In the genomic region with DNA sequence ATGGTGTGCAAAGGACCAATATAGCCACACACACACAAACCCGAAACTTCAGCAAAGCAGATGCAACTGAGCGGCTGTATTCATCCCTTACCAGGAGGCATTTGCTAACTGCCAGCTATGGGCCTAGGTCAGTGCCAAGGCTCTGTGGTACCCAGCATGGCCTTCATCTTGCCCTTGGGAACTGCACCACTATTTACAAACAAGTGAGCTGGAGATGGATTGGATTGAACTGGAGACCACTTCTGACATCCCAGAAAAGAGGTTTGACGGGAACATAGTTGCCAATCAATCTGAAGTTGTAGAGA, we compare ENCODE assay signal across 8 mouse cellular contexts. TPM values are rescaled to one million over a fixed set of nuclear protein-coding genes. Genes with fewer than 3 reads are reported as not detected.
DNase-seq lines count a peak whose midpoint lies in the region; ATAC-seq and TF ChIP-seq lines count a peak whose summit lies in the region.

No protein-coding gene starts in this region.

- H3K4me1 ChIP-seq in cerebellum, adult 2 months (ENCODE audit: control insufficient read depth, insufficient read depth, low read length): no peaks in the 10 kb centered on the region
- H3K4me1 ChIP-seq in neural tube, embryonic 11.5 days (ENCODE audit: control insufficient read depth, insufficient read depth, low read length): peaks cover 10% of the 10 kb centered on the region
- H3K4me1 ChIP-seq in limb, embryonic 15.5 days: peaks cover 18% of the 10 kb centered on the region
- H3K4me1 ChIP-seq in stomach, embryonic 15.5 days: 0 out of 2 replicates have a peak, but pooled peaks cover 4% of the 10 kb centered on the region

- peak overlapping the region; percentile 78; the same call in 1 of the 2 replicates for H3K4me2 ChIP-seq in neural tube, embryonic 11.5 days (ENCODE audit: low read depth)
- H3K4me2 ChIP-seq in limb, embryonic 15.5 days: peak overlapping the region; percentile 76
- peak overlapping the region; percentile 75 for H3K4me2 ChIP-seq in stomach, embryonic 15.5 days

- no peak for ATAC-seq in cerebellum, adult (ENCODE audit: insufficient number of reproducible peaks, low FRiP score, low TSS enrichment)
- no peak; the same call in 1 of the 2 replicates for ATAC-seq in neural tube, embryonic 11.5 days (ENCODE audit: insufficient read depth, low FRiP score, low TSS enrichment)
- ATAC-seq in limb, embryonic 15.5 days (ENCODE audit: insufficient number of reproducible peaks, low FRiP score, low TSS enrichment, low read depth): no peak
- ATAC-seq in stomach, embryonic 15.5 days (ENCODE audit: insufficient read depth, low FRiP score, low read depth): no peak

- no peak for TF ChIP-seq POLR2A in cerebellum, adult 2 months (IDR thresholded peaks at IDR 0.05; ENCODE audit: borderline replicate concordance, insufficient read depth, low read length)

- peak overlapping the region; percentile 63 for H3K4me3 ChIP-seq in cerebellum, adult 2 months (replicated peaks; ENCODE audit: insufficient read depth, low read depth, low read length)
- peak overlapping the region; percentile 80; the same call in 1 of the 2 replicates for H3K4me3 ChIP-seq in neural tube, embryonic 11.5 days (ENCODE audit: low read depth, low read length)
- H3K4me3 ChIP-seq in limb, embryonic 15.5 days: peak overlapping the region; percentile 80
- H3K4me3 ChIP-seq in stomach, embryonic 15.5 days (replicated peaks): peak overlapping the region; percentile 80; the same call in 1 of the 2 replicates

- peak overlapping the region; percentile 11; the same call in 1 of the 2 replicates for H3K27ac ChIP-seq in cerebellum, adult 2 months (ENCODE audit: insufficient read depth, low read length)
- 0 out of 2 replicates have a peak overlapping the region, but pooled peaks have one; percentile 91 for H3K27ac ChIP-seq in neural tube, embryonic 11.5 days (ENCODE audit: low read depth, low read length)
- H3K27ac ChIP-seq in limb, embryonic 15.5 days: peak overlapping the region; percentile 90
- peak overlapping the region; percentile 69; the same call in 1 of the 2 replicates for H3K27ac ChIP-seq in stomach, embryonic 15.5 days

- H3K9me3 ChIP-seq in neural tube, embryonic 11.5 days (ENCODE audit: control insufficient read depth, low read length): no peaks in the 10 kb centered on the region
- no peaks in the 10 kb centered on the region for H3K9me3 ChIP-seq in limb, embryonic 15.5 days
- H3K9me3 ChIP-seq in stomach, embryonic 15.5 days: no peaks in the 10 kb centered on the region

- intact Hi-C loops in gastrocnemius, postnatal 36 days (cut with DNase I): loop anchor here (2.0 kb wide), 1 partner anchor 52 kb away; no protein-coding TSS in a partner anchor

- no peak for DNase-seq in cerebellum, adult 2 months
- no peak for DNase-seq in neural tube, embryonic 11.5 days (ENCODE audit: low spot score)
- no peak for DNase-seq in neural tube, embryonic 10.5 days (ENCODE audit: extremely low spot score, low spot score)
- DNase-seq in gastrocnemius, postnatal 36 days: no peak
- no peak for DNase-seq in embryo, embryonic 9.5 days (ENCODE audit: extremely low spot score)

- TF ChIP-seq CTCF in cerebellum, adult 2 months (IDR thresholded peaks at IDR 0.05; ENCODE audit: borderline replicate concordance, insufficient read depth, low read depth, low read length): no peak

- H3K36me3 ChIP-seq in neural tube, embryonic 11.5 days (ENCODE audit: control insufficient read depth, insufficient read depth, low read length): no peaks in the 10 kb centered on the region
- H3K36me3 ChIP-seq in limb, embryonic 15.5 days: no peaks in the 10 kb centered on the region
- H3K36me3 ChIP-seq in stomach, embryonic 15.5 days: no peaks in the 10 kb centered on the region

- WGBS in cerebellum, adult 2 months: 97% methylated on average over 3 of the region's 3 CpGs
- WGBS in neural tube, embryonic 11.5 days: 99% methylated on average over 3 of the region's 3 CpGs
- over 99% methylated on average over 3 of the region's 3 CpGs for WGBS in limb, embryonic 15.5 days
- WGBS in stomach, embryonic 15.5 days: over 99% methylated on average over 3 of the region's 3 CpGs

- H3K27me3 ChIP-seq in cerebellum, adult 2 months (ENCODE audit: control insufficient read depth, insufficient read depth, low read length): no peaks in the 10 kb centered on the region
- H3K27me3 ChIP-seq in neural tube, embryonic 11.5 days (ENCODE audit: control insufficient read depth, insufficient read depth, low read length): no peaks in the 10 kb centered on the region
- no peaks in the 10 kb centered on the region for H3K27me3 ChIP-seq in limb, embryonic 15.5 days
- H3K27me3 ChIP-seq in stomach, embryonic 15.5 days (replicated peaks): no peaks in the 10 kb centered on the region

- H3K9ac ChIP-seq in neural tube, embryonic 11.5 days (ENCODE audit: low read length): no peak overlapping the region
- no peak overlapping the region for H3K9ac ChIP-seq in limb, embryonic 15.5 days
- no peak overlapping the region for H3K9ac ChIP-seq in stomach, embryonic 15.5 days

RNA-seq across cellular contexts. Expression of a gene that starts 0.3 kb away (rescaled TPM):
- 21.7 and 21.9 TPM in 2 replicates for polyA plus RNA-seq in cerebellum, adult 2 months (2012; rRNA removed)
- polyA plus RNA-seq in neural tube, embryonic 11.5 days (2014; fragmentation: Nextera tagmentation; extraction: Ambion mirVana): 16.7 and 16.9 TPM in 2 replicates
- 14.9 and 16.1 TPM in 2 replicates for polyA plus RNA-seq in limb, embryonic 15.5 days (2015; fragmentation: Nextera tagmentation; extraction: Ambion mirVana)
- 11.1 and 11.6 TPM in 2 replicates for polyA plus RNA-seq in stomach, embryonic 15.5 days (2015; fragmentation: Nextera tagmentation; extraction: Ambion mirVana)
- total RNA-seq in gastrocnemius, postnatal 36 days (2021): 10 to 100 TPM; 17.9 to 19.7 TPM

Comparison
In these comparisons a context has a peak if more than half of its experiments do, and no peak if none do; other contexts are left out.
1. H3K27ac ChIP-seq: peak in every context shown above with its lines; median percentile 91 in neural tube, embryonic 11.5 days; 90 in limb, embryonic 15.5 days; 69 in stomach, embryonic 15.5 days; 11 in cerebellum, adult 2 months.